25 mouse cellular contexts compared by ENCODE assay signal in genomic region chr11:75424459-75424858, GRCm38 (mm10). TPM values are rescaled to one million over a fixed set of nuclear protein-coding genes. Genes with fewer than 3 reads are reported as not detected.
"Had no signal": no experiment of that assay in that cellular context is flagged by ENCODE, and none has a peak within 500 bp of the region (broad histone marks: within the 10 kb centered on the region; RNA-seq: fewer than 3 reads in every experiment).

No protein-coding gene starts in this region.

- H3K4me2 ChIP-seq: kidney, embryonic 15.5 days; limb, embryonic 13.5 days; lung, embryonic 14.5 days; midbrain, embryonic 12.5 days; midbrain, embryonic 15.5 days; neural tube, embryonic 12.5 days; neural tube, embryonic 15.5 days had no signal

- ATAC-seq: lung, postnatal 0 days; midbrain, embryonic 15.5 days had no signal

- H3K9me3 ChIP-seq: kidney, embryonic 15.5 days; limb, embryonic 10.5 days; limb, embryonic 13.5 days; midbrain, embryonic 12.5 days; midbrain, embryonic 15.5 days; neural tube, embryonic 12.5 days; neural tube, embryonic 15.5 days had no signal

- H3K4me3 ChIP-seq: kidney, embryonic 15.5 days; layer of hippocampus, adult 2 months; limb, embryonic 10.5 days; limb, embryonic 13.5 days; midbrain, embryonic 12.5 days; midbrain, embryonic 15.5 days; neural tube, embryonic 12.5 days; neural tube, embryonic 15.5 days had no signal

- H3K36me3 ChIP-seq: kidney, embryonic 15.5 days; limb, embryonic 13.5 days; midbrain, embryonic 12.5 days; midbrain, embryonic 15.5 days; neural tube, embryonic 12.5 days; neural tube, embryonic 15.5 days had no signal

- H3K27ac ChIP-seq: kidney, embryonic 15.5 days; layer of hippocampus, adult 2 months; limb, embryonic 10.5 days; limb, embryonic 13.5 days; liver, embryonic 14.5 days; macrophage; midbrain, embryonic 12.5 days; midbrain, embryonic 15.5 days; neural tube, embryonic 12.5 days; neural tube, embryonic 15.5 days; stomach, postnatal 0 days had no signal

- H3K4me1 ChIP-seq: midbrain, embryonic 15.5 days; neural tube, embryonic 15.5 days had no signal

- H3K9ac ChIP-seq: kidney, embryonic 15.5 days; limb, embryonic 13.5 days; liver, embryonic 14.5 days; lung, embryonic 14.5 days; midbrain, embryonic 12.5 days; midbrain, embryonic 15.5 days; neural tube, embryonic 12.5 days; neural tube, embryonic 15.5 days had no signal

- DNase-seq: kidney, adult 11 months; kidney, adult 8-10 months; kidney, postnatal 14 days; layer of hippocampus, adult 9-11 months; lung, embryonic 14.5 days; right cerebral cortex, adult 18-20 months; right cerebral cortex, postnatal 14 days; right cerebral cortex, postnatal 4 days; thymus, adult 2 months; thymus, postnatal 14 days; thymus, postnatal 4 days had no signal

- H3K27me3 ChIP-seq: kidney, embryonic 15.5 days; limb, embryonic 13.5 days; midbrain, embryonic 12.5 days; midbrain, embryonic 15.5 days; neural tube, embryonic 12.5 days; neural tube, embryonic 15.5 days had no signal

RNA-seq across cellular contexts. Expression of gene Serpinf2, which starts 14.9 kb away (rescaled TPM):
- total RNA-seq: left cerebral cortex, postnatal 25 days; megakaryocyte, adult 5-6 weeks had no signal
- polyA plus RNA-seq: limb, embryonic 10.5 days; macrophage; midbrain, embryonic 12.5 days; midbrain, embryonic 15.5 days had no signal
